Mouse (Mus musculus) small intestine, adult 2 months (tissue): ENCODE results near the gene Ush2a. TPM values are rescaled to one million over a fixed set of nuclear protein-coding genes. Genes with fewer than 3 reads are reported as not detected.

Experiments used
- H3K27ac ChIP-seq: fragments of 200-500 bp; 2 replicates; pipeline ENCODE4 v1.5.1; 2012; ENCODE audit warnings: low read depth, low read length, control low read depth, inconsistent platforms; ENCODE audit not compliant: insufficient read depth
- H3K27me3 ChIP-seq: fragments of 200-500 bp; 2 replicates; pipeline ENCODE4 v1.6.1; 2012; ENCODE audit warnings: mild to moderate bottlenecking, moderate library complexity, low read length, inconsistent platforms; ENCODE audit not compliant: control insufficient read depth, insufficient read depth
- H3K36me3 ChIP-seq: fragments of 200-500 bp; 2 replicates; pipeline ENCODE4 v1.6.1; 2012; ENCODE audit warnings: mild to moderate bottlenecking, low read length, control low read depth, inconsistent platforms; ENCODE audit not compliant: control insufficient read depth, insufficient read depth
- H3K4me1 ChIP-seq: fragments of 200-500 bp; 2 replicates; pipeline ENCODE4 v1.6.1; 2012; ENCODE audit warnings: low read length, inconsistent platforms, mixed read lengths; ENCODE audit not compliant: control insufficient read depth, insufficient read depth, insufficient read length
- H3K4me3 ChIP-seq: fragments of 200-500 bp; 2 replicates; pipeline ENCODE4 v1.5.1; 2012; ENCODE audit warnings: low read depth, mild to moderate bottlenecking, control low read depth, inconsistent platforms, low read length, moderate library complexity
- CTCF ChIP-seq: fragments of 200-500 bp; IDR thresholded peaks from 2 replicates; pipeline ENCODE4 v1.5.1; 2012; ENCODE audit warnings: low read depth, mild to moderate bottlenecking, control low read depth, inconsistent platforms, low read length, moderate library complexity, mixed read lengths; ENCODE audit not compliant: insufficient replicate concordance, insufficient read length; ENCODE audit errors: extremely low read depth
- POLR2A ChIP-seq: fragments of 200-500 bp; IDR thresholded peaks from 2 replicates; pipeline ENCODE4 v1.6.1; 2012; ENCODE audit warnings: low read depth, mild to moderate bottlenecking, control low read depth, inconsistent platforms, low read length, moderate library complexity
- WGBS: fragments of 180-500 bp; shearing (Covaris S2); methylation state at CpG from one replicate; pipeline ENCODE4 v1.1.7; 2018; 5-methylcytosine and 5-hydroxymethylcytosine counted together
- polyA plus RNA-seq: library from polyadenylated mRNA; depleted of rRNA; stranded (reverse); fragments of >200 nt; gene quantifications from 2 replicates; pipeline ENCODE4 v1.2.3, GENCODE M21; 2012

The Ush2a gene
- polyA plus RNA-seq, 1 experiment, result not detected

DNA sequence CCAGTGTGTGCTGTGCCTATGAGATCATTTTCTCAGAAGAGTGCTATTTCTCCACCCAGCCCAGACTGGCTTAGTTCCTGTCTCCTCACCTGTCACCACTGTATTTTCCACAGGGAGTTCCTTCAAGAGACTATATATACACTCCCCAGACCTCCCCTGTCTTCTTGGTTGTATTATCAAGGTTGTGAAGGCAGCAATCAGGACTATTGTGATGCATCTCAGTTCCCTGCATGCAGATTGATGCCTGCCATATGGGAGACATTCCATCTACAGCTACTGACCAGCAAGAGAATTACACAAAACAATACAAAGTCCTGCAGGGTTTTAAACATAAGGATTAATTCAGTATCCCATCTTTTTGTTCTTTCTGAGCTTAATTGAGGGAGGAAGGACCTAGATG, 377.8 kb downstream of the Ush2a start:
- no peak for TF ChIP-seq POLR2A
- no peak for TF ChIP-seq CTCF
- Histone ChIP-seq H3K36me3 (no peaks in the 10 kb centered on the region), H3K27me3 (no peaks in the 10 kb centered on the region), H3K4me1 (no peaks in the 10 kb centered on the region), H3K4me3 (no peak overlapping the region), H3K27ac (no peak overlapping the region)

DNA sequence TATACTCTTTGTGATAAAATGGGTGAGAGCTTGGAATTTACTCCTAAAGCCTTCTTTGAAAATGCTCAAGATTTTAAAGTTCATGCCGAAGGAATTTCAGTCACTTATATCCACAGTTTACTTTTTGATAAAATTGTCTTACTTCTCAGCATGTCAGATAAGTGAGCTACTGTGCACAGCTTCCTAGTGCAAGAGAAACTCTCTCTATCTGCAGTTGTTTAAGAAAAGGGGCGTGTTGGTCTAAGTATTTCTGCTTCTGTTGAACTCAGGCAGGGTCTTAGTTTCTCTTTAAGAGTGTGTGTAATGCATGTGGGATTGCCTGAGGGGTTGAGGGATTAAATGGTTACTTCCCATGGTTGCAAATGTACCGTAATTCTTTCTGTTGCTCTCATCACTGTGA, 381.3 kb downstream of the Ush2a start:
- TF ChIP-seq POLR2A (no peak), CTCF (no peak)
- Histone ChIP-seq H3K36me3 (no peaks in the 10 kb centered on the region), H3K27me3 (no peaks in the 10 kb centered on the region), H3K4me1 (no peaks in the 10 kb centered on the region), H3K27ac (no peak overlapping the region), H3K4me3 (no peak overlapping the region)
- WGBS, result 49% methylated on average over 3 of the region's 3 CpGs

DNA sequence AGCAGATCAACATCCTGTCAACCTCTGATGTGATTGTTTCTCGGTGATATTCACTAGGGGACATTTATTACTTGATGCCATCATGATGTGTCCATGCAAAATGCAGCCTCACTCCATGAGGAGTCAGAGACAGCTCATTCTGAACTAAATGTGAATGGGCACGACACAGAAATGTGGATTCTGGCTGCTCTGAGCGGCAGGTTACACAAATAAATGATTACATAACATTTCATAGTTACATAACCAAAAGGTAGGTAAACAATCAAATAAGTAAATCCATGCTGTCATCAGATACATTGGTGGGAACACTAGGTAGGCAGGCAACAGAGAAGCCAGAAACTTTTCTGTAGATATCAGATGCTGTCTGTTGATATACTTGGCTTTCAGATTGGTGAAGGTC, 391.2 kb downstream of the Ush2a start:
- Histone ChIP-seq H3K36me3 (no peaks in the 10 kb centered on the region), H3K4me3 (no peak overlapping the region), H3K4me1 (no peaks in the 10 kb centered on the region), H3K27me3 (no peaks in the 10 kb centered on the region), H3K27ac (no peak overlapping the region)
- 63% methylated on average over 3 of the region's 3 CpGs for WGBS
- TF ChIP-seq POLR2A (no peak), CTCF (no peak)

GRCm38 (mm10) chr1:188656121-188656520, 394.3 kb downstream of the Ush2a start:
- 86% methylated on average over 12 of the region's 12 CpGs for WGBS
- H3K27ac ChIP-seq, result no peak overlapping the region
- TF ChIP-seq POLR2A (no peak), CTCF (no peak)

DNA sequence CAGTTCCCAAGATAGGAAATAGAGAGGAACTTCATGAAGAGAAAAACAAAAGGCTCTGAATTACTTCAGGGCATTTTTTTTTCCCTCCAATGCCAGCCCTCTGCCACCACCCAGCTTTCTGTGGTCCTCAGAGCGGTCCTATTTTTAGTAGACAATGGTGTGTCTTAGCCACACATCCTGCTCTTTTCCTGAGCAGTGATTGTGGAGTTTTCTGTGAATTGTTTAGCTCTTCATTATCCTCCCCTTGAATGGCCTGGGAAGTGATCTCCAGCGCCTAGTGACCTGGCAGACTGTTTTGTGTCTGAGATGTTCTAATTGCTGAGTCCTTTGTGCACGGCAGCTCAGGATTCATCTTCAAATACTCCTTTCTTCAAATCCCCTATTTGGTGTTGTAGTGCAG, 397.3 kb downstream of the Ush2a start:
- WGBS, result 63% methylated on average over 3 of the region's 3 CpGs
- Histone ChIP-seq H3K27me3 (no peaks in the 10 kb centered on the region), H3K36me3 (no peaks in the 10 kb centered on the region), H3K4me1 (no peaks in the 10 kb centered on the region), H3K27ac (no peak overlapping the region), H3K4me3 (no peak overlapping the region)
- TF ChIP-seq CTCF (no peak), POLR2A (no peak)

More at GRCm38 (mm10) chr1:188656121-188656520, 394.3 kb downstream of the Ush2a start:
- H3K4me1 ChIP-seq, result no peaks in the 10 kb centered on the region
- no peak overlapping the region for H3K4me3 ChIP-seq
- no peaks in the 10 kb centered on the region for H3K36me3 ChIP-seq
- no peaks in the 10 kb centered on the region for H3K27me3 ChIP-seq

GRCm38 (mm10) chr1:188660339-188660738, 398.5 kb downstream of the Ush2a start:
- no peak overlapping the region for H3K4me3 ChIP-seq

DNA sequence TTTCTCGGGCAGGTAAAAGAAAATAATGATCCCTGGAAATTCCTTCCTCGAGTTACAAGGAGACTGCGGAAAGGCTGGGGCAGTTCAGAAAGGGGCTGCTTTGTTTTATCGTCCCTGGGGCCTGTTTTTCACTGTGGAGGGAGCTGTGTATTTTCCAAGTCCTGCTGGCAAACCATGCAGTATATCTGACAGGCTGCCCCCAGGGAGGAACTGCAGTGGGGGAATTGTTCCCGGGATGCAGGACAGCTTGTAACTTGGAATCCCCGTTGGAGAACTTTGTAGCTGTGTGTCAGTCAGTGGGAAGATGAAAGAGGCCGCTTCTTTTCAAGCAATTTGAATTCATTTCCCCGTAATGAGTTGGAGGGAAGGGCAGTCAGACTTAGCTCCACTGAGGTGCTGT, 399.1 kb downstream of the Ush2a start:
- no peak overlapping the region for H3K4me3 ChIP-seq
- TF ChIP-seq POLR2A, result no peak
- TF ChIP-seq CTCF, result no peak
- 9% methylated on average over 8 of the region's 8 CpGs for WGBS
- H3K27me3 ChIP-seq, result no peaks in the 10 kb centered on the region
- no peaks in the 10 kb centered on the region for H3K4me1 ChIP-seq
- no peak overlapping the region for H3K27ac ChIP-seq
- no peaks in the 10 kb centered on the region for H3K36me3 ChIP-seq

More at GRCm38 (mm10) chr1:188660339-188660738, 398.5 kb downstream of the Ush2a start:
- no peaks in the 10 kb centered on the region for H3K36me3 ChIP-seq
- no peak overlapping the region for H3K27ac ChIP-seq
- no peaks in the 10 kb centered on the region for H3K4me1 ChIP-seq
- no peaks in the 10 kb centered on the region for H3K27me3 ChIP-seq
- 22% methylated on average over 3 of the region's 3 CpGs for WGBS
- TF ChIP-seq POLR2A, result no peak
- TF ChIP-seq CTCF, result no peak

DNA sequence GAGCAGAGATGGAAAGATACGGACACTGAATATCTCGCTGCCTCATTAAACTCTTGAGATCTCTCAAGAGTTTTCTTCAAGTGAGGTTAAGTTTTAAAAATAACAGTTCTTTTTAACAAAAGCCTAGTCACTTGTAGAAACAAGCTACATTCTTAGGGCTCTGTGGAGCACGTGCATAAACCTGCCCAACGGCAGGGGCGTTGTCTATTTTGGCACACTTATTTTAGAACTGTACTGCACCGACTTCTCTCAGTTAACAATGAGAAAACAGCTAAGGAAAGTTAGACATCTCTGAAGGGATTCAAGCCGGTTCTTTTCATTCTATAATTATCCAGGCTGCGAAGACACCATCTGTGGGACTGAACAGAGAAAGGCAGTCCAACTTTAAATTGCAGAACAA, 405.6 kb downstream of the Ush2a start:
- no peaks in the 10 kb centered on the region for H3K27me3 ChIP-seq
- H3K36me3 ChIP-seq, result no peaks in the 10 kb centered on the region
- 71% methylated on average over 8 of the region's 8 CpGs for WGBS
- no peak for TF ChIP-seq POLR2A
- no peak for TF ChIP-seq CTCF
- H3K4me3 ChIP-seq, result no peak overlapping the region
- H3K27ac ChIP-seq, result no peak overlapping the region
- no peaks in the 10 kb centered on the region for H3K4me1 ChIP-seq
